Comparison of ENCODE assay signal across 22 mouse cellular contexts in the genomic region with DNA sequence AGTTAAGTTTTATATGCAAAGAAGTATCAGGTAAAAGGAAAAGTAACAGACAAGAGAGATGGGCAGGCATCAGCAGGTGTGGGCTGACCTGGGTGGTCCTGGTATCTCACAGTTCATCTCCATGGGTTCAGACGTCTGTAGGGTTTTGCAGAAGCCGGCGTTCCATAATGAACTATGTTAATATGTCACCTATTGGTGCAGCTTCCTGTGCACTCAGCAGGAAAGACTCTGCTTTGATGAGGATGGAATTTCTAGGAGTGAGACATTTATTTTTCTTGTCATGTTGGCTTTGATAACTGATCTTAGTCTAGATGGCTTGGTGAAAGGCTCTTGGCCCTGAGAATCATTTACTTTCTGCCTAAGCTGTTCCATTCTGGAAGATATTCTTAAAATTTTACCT. TPM values are rescaled to one million over a fixed set of nuclear protein-coding genes. Genes with fewer than 3 reads are reported as not detected.
"Had no signal": no experiment of that assay in that cellular context is flagged by ENCODE, and none has a peak within 500 bp of the region (broad histone marks: within the 10 kb centered on the region; RNA-seq: fewer than 3 reads in every experiment).

No protein-coding gene starts in this region.

- H3K9ac ChIP-seq: liver, embryonic 13.5 days; lung, embryonic 15.5 days; midbrain, embryonic 13.5 days; neural tube, embryonic 13.5 days had no signal

- H3K4me1 ChIP-seq: liver, embryonic 13.5 days; megakaryocyte, embryonic 14.5 days; midbrain, embryonic 13.5 days; neural tube, embryonic 13.5 days had no signal

- H3K4me3 ChIP-seq: liver, embryonic 13.5 days; lung, embryonic 15.5 days; megakaryocyte, embryonic 14.5 days; midbrain, embryonic 10.5 days; midbrain, embryonic 13.5 days; myocyte; neural tube, embryonic 13.5 days had no signal

- H3K36me3 ChIP-seq: liver, embryonic 13.5 days; lung, embryonic 15.5 days; midbrain, embryonic 10.5 days; midbrain, embryonic 13.5 days; neural tube, embryonic 13.5 days had no signal

- H3K9me3 ChIP-seq: liver, embryonic 13.5 days; lung, embryonic 15.5 days; megakaryocyte, embryonic 14.5 days; midbrain, embryonic 10.5 days; midbrain, embryonic 13.5 days; neural tube, embryonic 13.5 days had no signal

- H3K4me2 ChIP-seq: liver, embryonic 13.5 days; lung, embryonic 15.5 days; midbrain, embryonic 13.5 days; neural tube, embryonic 13.5 days had no signal

- H3K27me3 ChIP-seq: lung, embryonic 15.5 days; midbrain, embryonic 13.5 days had no signal

- DNase-seq: liver, embryonic 13.5 days; lung, postnatal 10 days; lung, postnatal 36 days; retina, postnatal 1 day; right cerebral cortex, postnatal 25 days; spleen, adult 18-20 months; thymus, adult 18-20 months; thymus, postnatal 36 days had no signal

- ATAC-seq: hindbrain, postnatal 0 days; inflammation-experienced regulatory T-cells, adult 6 months; intestine, embryonic 16.5 days; midbrain, embryonic 13.5 days; midbrain, embryonic 16.5 days had no signal

- H3K27ac ChIP-seq: hindbrain, postnatal 0 days; liver, embryonic 13.5 days; lung, embryonic 15.5 days; midbrain, embryonic 10.5 days; midbrain, embryonic 13.5 days; neural tube, embryonic 13.5 days had no signal

RNA-seq across cellular contexts. Expression of gene Map3k21, which starts 12.1 kb away (rescaled TPM):
- total RNA-seq: monocyte, adult 5-6 weeks; neutrophil, adult 5-6 weeks had no signal
- polyA plus RNA-seq: inflammation-experienced regulatory T-cells, adult 6 months; limb, embryonic 11.5 days; midbrain, embryonic 10.5 days; myocyte had no signal

RNA-seq across cellular contexts. Expression of gene Pcnx2, which starts 24.2 kb away (rescaled TPM):
- total RNA-seq: liver, adult 2 months; monocyte, adult 5-6 weeks; neutrophil, adult 5-6 weeks had no signal
- polyA plus RNA-seq: limb, embryonic 11.5 days had no signal
